Mouse (Mus musculus) CD4-positive naive resting alpha-beta T cell, adult 57 days (primary cell): Measurements from ENCODE around the gene Cct8l1. TPM values are rescaled to one million over a fixed set of nuclear protein-coding genes. Genes with fewer than 3 reads are reported as not detected.

Source experiments
- total RNA-seq: library from RNA; stranded (reverse); gene quantifications from one replicate; pipeline ENCODE4 v1.2.4, GENCODE M21; 2023

Cct8l1 gene
- not detected for total RNA-seq

GRCm38 (mm10) chr5:25515767-25516166 is at the start of gene Cct8l1:
Cct8l1 (plus strand) TSS chr5:25516067.

GRCm38 (mm10) chr5:25498346-25498820 is 17.5 kb upstream of the Cct8l1 start, which contains the start of gene Kmt2c:
Kmt2c (minus strand) TSS chr5:25498783.

Other genes with a start within 250 kb of the Cct8l1 start
- 194 TPM for gene Kmt2c, start 17.3 kb upstream of the Cct8l1 start, total RNA-seq
- 11.0 TPM for gene Xrcc2, start 189.8 kb downstream of the Cct8l1 start, total RNA-seq
- gene Actr3b, start 243.9 kb downstream of the Cct8l1 start, total RNA-seq = 1.6 TPM